Mouse (Mus musculus) hindbrain, embryonic 15.5 days (tissue): Measurements from ENCODE around the gene Zfp992. TPM values are rescaled to one million over a fixed set of nuclear protein-coding genes. Genes with fewer than 3 reads are reported as not detected.
"Not testable (repeated sequence)": the region's sequence is repeated elsewhere in the genome, so short reads cannot be mapped to it uniquely, and the experiment has no call there.

Experiments used
- ATAC-seq: fragments of 200-750 bp; cut with Nextera tagmentation; 2 replicates; pipeline ENCODE4 v1.8.0; 2017; ENCODE audit warnings: low read depth, moderate number of reproducible peaks, moderate TSS enrichment; ENCODE audit not compliant: low FRiP score
- H3K27ac ChIP-seq: fragments of 300-500 bp; sonication (generic); replicated peaks from 2 replicates; pipeline ENCODE4 v1.5.1; 2015; ENCODE audit warnings: mild to moderate bottlenecking, inconsistent platforms
- H3K27me3 ChIP-seq: fragments of 300-500 bp; sonication (generic); 2 replicates; pipeline ENCODE4 v1.6.1; 2015; ENCODE audit warnings: control low read depth, inconsistent platforms
- H3K36me3 ChIP-seq: fragments of 300-500 bp; sonication (generic); 2 replicates; pipeline ENCODE4 v1.6.1; 2015; ENCODE audit warnings: control low read depth, inconsistent platforms
- H3K4me1 ChIP-seq: fragments of 300-500 bp; sonication (generic); replicated peaks from 2 replicates; pipeline ENCODE4 v1.6.1; 2015; ENCODE audit warnings: control low read depth, inconsistent platforms
- H3K4me2 ChIP-seq: fragments of 300-500 bp; sonication (generic); 2 replicates; pipeline ENCODE4 v1.6.1; 2015; ENCODE audit warnings: moderate library complexity, mild to moderate bottlenecking, inconsistent platforms
- H3K4me3 ChIP-seq: fragments of 300-500 bp; sonication (generic); 2 replicates; pipeline ENCODE4 v1.5.1; 2015; ENCODE audit warnings: mild to moderate bottlenecking, inconsistent platforms
- H3K9ac ChIP-seq: fragments of 300-500 bp; sonication (generic); 2 replicates; pipeline ENCODE4 v1.6.1; 2015; ENCODE audit warnings: inconsistent platforms
- H3K9me3 ChIP-seq: fragments of 300-500 bp; sonication (generic); 2 replicates; pipeline ENCODE4 v1.6.1; 2016; ENCODE audit warnings: control low read depth, inconsistent platforms
- WGBS: fragments of 180-500 bp; shearing (Covaris S2); methylation state at CpG from one replicate; pipeline ENCODE4 v1.1.7; 2015; 5-methylcytosine and 5-hydroxymethylcytosine counted together
- polyA plus RNA-seq: library from polyadenylated mRNA; unstranded; fragments of >200 nt; fragmentation: Nextera tagmentation; extraction: Ambion mirVana; gene quantifications from 2 replicates; pipeline ENCODE4 v1.2.1, GENCODE M21; 2015

Gene Zfp992
- polyA plus RNA-seq, 1 experiment from 2014 or later = 2.2 TPM

GRCm38 (mm10) chr4:146494980-146495379, 46.2 kb downstream of the Zfp992 start:
- no peak overlapping the region for H3K27ac ChIP-seq
- H3K4me1 ChIP-seq = no peaks in the 10 kb centered on the region
- H3K9me3 ChIP-seq = peaks cover 76% of the 10 kb centered on the region
- H3K4me3 ChIP-seq = no peak overlapping the region
- no peaks in the 10 kb centered on the region for H3K36me3 ChIP-seq
- H3K9ac ChIP-seq = no peak overlapping the region
- 70% methylated on average over 4 of the region's 4 CpGs for WGBS
- ATAC-seq = no peak
- H3K4me2 ChIP-seq = no peak overlapping the region
- H3K27me3 ChIP-seq = no peaks in the 10 kb centered on the region

- not testable (repeated sequence) for H3K4me2 ChIP-seq, H3K4me3 ChIP-seq, H3K9ac ChIP-seq, H3K27ac ChIP-seq, H3K4me1 ChIP-seq, H3K27me3 ChIP-seq, H3K36me3 ChIP-seq, ATAC-seq
- 84% methylated on average over 9 of the region's 9 CpGs for WGBS
- H3K9me3 ChIP-seq = peaks cover 76% of the 10 kb centered on the region
Observed at GRCm38 (mm10) chr4:146497695-146498275, 49.0 kb downstream of the Zfp992 start.

- ATAC-seq, H3K4me1 ChIP-seq, H3K36me3 ChIP-seq, H3K4me3 ChIP-seq, H3K27ac ChIP-seq, H3K4me2 ChIP-seq, H3K27me3 ChIP-seq, H3K9ac ChIP-seq: not testable (repeated sequence)
- 90% methylated on average over 4 of the region's 4 CpGs for WGBS
- peaks cover 46% of the 10 kb centered on the region for H3K9me3 ChIP-seq
Observed at GRCm38 (mm10) chr4:146501727-146502126, 52.9 kb downstream of the Zfp992 start, which contains the start of gene Zfp981. Gene Zfp981 (plus strand): TSS chr4:146502027.

GRCm38 (mm10) chr4:146509029-146509428, 60.2 kb downstream of the Zfp992 start:
- not testable (repeated sequence) for H3K36me3 ChIP-seq, ATAC-seq, H3K27ac ChIP-seq, H3K4me3 ChIP-seq, H3K9ac ChIP-seq, H3K4me1 ChIP-seq, H3K4me2 ChIP-seq, H3K27me3 ChIP-seq
- WGBS = 96% methylated on average over 22 of the region's 24 CpGs
- peaks cover 15% of the 10 kb centered on the region for H3K9me3 ChIP-seq

GRCm38 (mm10) chr4:146511871-146512270, 63.0 kb downstream of the Zfp992 start:
- H3K36me3 ChIP-seq, H3K4me3 ChIP-seq, H3K4me1 ChIP-seq, H3K27ac ChIP-seq, H3K4me2 ChIP-seq, H3K9ac ChIP-seq, H3K27me3 ChIP-seq, ATAC-seq: not testable (repeated sequence)
- peaks cover 35% of the 10 kb centered on the region for H3K9me3 ChIP-seq

- 55% methylated on average over 1 of the region's 1 CpGs for WGBS
Observed at GRCm38 (mm10) chr4:146516474-146516873, 67.7 kb downstream of the Zfp992 start.

GRCm38 (mm10) chr4:146517150-146517549, 68.3 kb downstream of the Zfp992 start:
- H3K9me3 ChIP-seq = peaks cover 74% of the 10 kb centered on the region
- H3K27ac ChIP-seq, H3K9ac ChIP-seq, ATAC-seq, H3K4me2 ChIP-seq, H3K4me3 ChIP-seq, H3K27me3 ChIP-seq, H3K36me3 ChIP-seq, H3K4me1 ChIP-seq: not testable (repeated sequence)
- 70% methylated on average over 2 of the region's 2 CpGs for WGBS

More at GRCm38 (mm10) chr4:146516474-146516873, 67.7 kb downstream of the Zfp992 start:
- no peak for ATAC-seq
- no peaks in the 10 kb centered on the region for H3K27me3 ChIP-seq
- no peak overlapping the region for H3K9ac ChIP-seq
- no peak overlapping the region for H3K27ac ChIP-seq
- peaks cover 73% of the 10 kb centered on the region for H3K9me3 ChIP-seq
- H3K4me2 ChIP-seq = no peak overlapping the region
- H3K4me3 ChIP-seq = no peak overlapping the region
- no peaks in the 10 kb centered on the region for H3K36me3 ChIP-seq
- no peaks in the 10 kb centered on the region for H3K4me1 ChIP-seq

Other genes with a start within 250 kb of the Zfp992 start
- gene Zfp981, start 53.0 kb downstream of the Zfp992 start, polyA plus RNA-seq = 0.10 and 0.21 TPM in 2 replicates
- gene Zfp993, start 161.9 kb downstream of the Zfp992 start, polyA plus RNA-seq = 3.2 and 3.4 TPM in 2 replicates